Mouse (Mus musculus) embryonic facial prominence, embryonic 12.5 days (tissue): ENCODE data around the gene Med25. TPM values are rescaled to one million over a fixed set of nuclear protein-coding genes. Genes with fewer than 3 reads are reported as not detected.
A peak's percentile ranks its signal among the peaks of the same experiment; 100 is the strongest.
"Not testable (repeated sequence)": the region's sequence is repeated elsewhere in the genome, so short reads cannot be mapped to it uniquely, and the experiment has no call there.

ENCODE experiments used
- ATAC-seq: fragments of 200-750 bp; cut with Nextera tagmentation; 2 replicates; pipeline ENCODE4 v1.8.0; 2017; ENCODE audit not compliant: insufficient number of reproducible peaks, insufficient read depth, low FRiP score, low TSS enrichment
- H3K27ac ChIP-seq: fragments of 300-500 bp; sonication (generic); 2 replicates; pipeline ENCODE4 v1.5.1; 2016; ENCODE audit warnings: mild to moderate bottlenecking
- H3K27me3 ChIP-seq: fragments of 300-500 bp; sonication (generic); 2 replicates; pipeline ENCODE4 v1.6.1; 2016; ENCODE audit warnings: mild to moderate bottlenecking, moderate library complexity
- H3K36me3 ChIP-seq: fragments of 300-500 bp; sonication (generic); 2 replicates; pipeline ENCODE4 v1.6.1; 2016; ENCODE audit warnings: mild to moderate bottlenecking
- H3K4me1 ChIP-seq: fragments of 300-500 bp; sonication (generic); 2 replicates; pipeline ENCODE4 v1.6.1; 2016
- H3K4me2 ChIP-seq: fragments of 300-500 bp; sonication (generic); replicated peaks from 2 replicates; pipeline ENCODE4 v1.6.1; 2016; ENCODE audit warnings: mild to moderate bottlenecking, moderate library complexity
- H3K4me3 ChIP-seq: fragments of 300-500 bp; sonication (generic); 2 replicates; pipeline ENCODE4 v1.5.1; 2016; ENCODE audit warnings: mild to moderate bottlenecking
- H3K9ac ChIP-seq: fragments of 300-500 bp; sonication (generic); 2 replicates; pipeline ENCODE4 v1.6.1; 2016; ENCODE audit warnings: mild to moderate bottlenecking, moderate library complexity
- H3K9me3 ChIP-seq: fragments of 300-500 bp; sonication (generic); 2 replicates; pipeline ENCODE4 v1.6.1; 2016; ENCODE audit warnings: mild to moderate bottlenecking, moderate library complexity
- WGBS: fragments of 180-500 bp; shearing (Covaris S2); methylation state at CpG from one replicate; pipeline ENCODE4 v1.1.7; 2016; 5-methylcytosine and 5-hydroxymethylcytosine counted together
- polyA plus RNA-seq: library from polyadenylated mRNA; unstranded; fragments of >200 nt; fragmentation: Nextera tagmentation; extraction: Ambion mirVana; gene quantifications from 2 replicates; pipeline ENCODE4 v1.2.1, GENCODE M21; 2016

Gene Med25
- polyA plus RNA-seq, 1 experiment from 2014 or later, result 113 TPM

GRCm38 (mm10) chr7:44890737-44891136, 1.8 kb downstream of the Med25 start:
- 89% methylated on average over 4 of the region's 4 CpGs for WGBS
- Histone ChIP-seq H3K27me3 (no peaks in the 10 kb centered on the region), H3K4me2 (peak overlapping the region; percentile 91), H3K9ac (0 out of 2 replicates have a peak overlapping the region, but pooled peaks have one; percentile 80), H3K4me3 (peak overlapping the region; percentile 68), H3K36me3 (peaks cover 45% of the 10 kb centered on the region), H3K4me1 (peaks cover 29% of the 10 kb centered on the region), H3K9me3 (no peaks in the 10 kb centered on the region), H3K27ac (no peak overlapping the region)
- ATAC-seq, result no peak

- Histone ChIP-seq H3K36me3 (peaks cover 50% of the 10 kb centered on the region), H3K4me2 (0 out of 2 replicates have a peak overlapping the region, but pooled peaks have one; percentile 91)
These were observed 2.3 kb downstream of the Med25 start for GRCm38 (mm10) chr7:44890180-44890579.

GRCm38 (mm10) chr7:44888256-44889105, 4.0 kb downstream of the Med25 start:
- no peak for ATAC-seq
- peaks cover 18% of the 10 kb centered on the region for H3K4me1 ChIP-seq
- H3K27ac ChIP-seq, result no peak overlapping the region
- no peak overlapping the region for H3K4me2 ChIP-seq
- H3K9me3 ChIP-seq, result no peaks in the 10 kb centered on the region
- peaks cover 65% of the 10 kb centered on the region for H3K36me3 ChIP-seq
- no peak overlapping the region for H3K9ac ChIP-seq
- 90% methylated on average over 13 of the region's 13 CpGs for WGBS
- no peaks in the 10 kb centered on the region for H3K27me3 ChIP-seq
- no peak overlapping the region for H3K4me3 ChIP-seq

More at GRCm38 (mm10) chr7:44890180-44890579, 2.3 kb downstream of the Med25 start:
- no peaks in the 10 kb centered on the region for H3K27me3 ChIP-seq
- WGBS, result 82% methylated on average over 7 of the region's 7 CpGs
- ATAC-seq, result no peak
- peaks cover 28% of the 10 kb centered on the region for H3K4me1 ChIP-seq
- no peak overlapping the region for H3K4me3 ChIP-seq
- no peak overlapping the region for H3K9ac ChIP-seq
- no peak overlapping the region for H3K27ac ChIP-seq
- H3K9me3 ChIP-seq, result no peaks in the 10 kb centered on the region

GRCm38 (mm10) chr7:44886964-44887363, 5.5 kb downstream of the Med25 start:
- 86% methylated on average over 7 of the region's 7 CpGs for WGBS
- Histone ChIP-seq H3K36me3 (peaks cover 78% of the 10 kb centered on the region), H3K4me1 (peaks cover 13% of the 10 kb centered on the region), H3K4me2 (no peak overlapping the region), H3K9ac (no peak overlapping the region), H3K27me3 (no peaks in the 10 kb centered on the region), H3K9me3 (no peaks in the 10 kb centered on the region), H3K4me3 (no peak overlapping the region), H3K27ac (no peak overlapping the region)
- no peak for ATAC-seq

GRCm38 (mm10) chr7:44884637-44885036, 7.9 kb downstream of the Med25 start:
- Histone ChIP-seq H3K9me3 (no peaks in the 10 kb centered on the region), H3K4me1 (no peaks in the 10 kb centered on the region), H3K36me3 (peaks cover 91% of the 10 kb centered on the region), H3K9ac (no peak overlapping the region), H3K27ac (no peak overlapping the region), H3K4me2 (no peak overlapping the region), H3K4me3 (no peak overlapping the region), H3K27me3 (no peaks in the 10 kb centered on the region)
- no peak for ATAC-seq
- WGBS, result 95% methylated on average over 5 of the region's 5 CpGs

- no peak for ATAC-seq
- Histone ChIP-seq H3K4me2 (no peak overlapping the region), H3K36me3 (peaks cover 91% of the 10 kb centered on the region), H3K27ac (no peak overlapping the region), H3K9me3 (no peaks in the 10 kb centered on the region), H3K4me3 (no peak overlapping the region), H3K9ac (no peak overlapping the region), H3K4me1 (no peaks in the 10 kb centered on the region), H3K27me3 (no peaks in the 10 kb centered on the region)
- WGBS, result 89% methylated on average over 3 of the region's 3 CpGs
These were observed 9.5 kb downstream of the Med25 start for GRCm38 (mm10) chr7:44883036-44883435.

GRCm38 (mm10) chr7:44877833-44878232, 14.7 kb downstream of the Med25 start:
- Histone ChIP-seq H3K27me3 (no peaks in the 10 kb centered on the region), H3K9ac (no peak overlapping the region), H3K36me3 (peaks cover 68% of the 10 kb centered on the region), H3K4me1 (no peaks in the 10 kb centered on the region), H3K4me3 (no peak overlapping the region), H3K4me2 (no peak overlapping the region), H3K27ac (no peak overlapping the region), H3K9me3 (no peaks in the 10 kb centered on the region)
- ATAC-seq, result no peak
- WGBS, result 90% methylated on average over 14 of the region's 14 CpGs

- H3K27ac ChIP-seq, result 0 out of 2 replicates have a peak overlapping the region, but pooled peaks have one; percentile 11
- peaks cover 23% of the 10 kb centered on the region for H3K4me1 ChIP-seq
- peaks cover 13% of the 10 kb centered on the region for H3K36me3 ChIP-seq
- not testable (repeated sequence) for H3K27me3 ChIP-seq, H3K4me2 ChIP-seq, ATAC-seq, H3K9me3 ChIP-seq, H3K9ac ChIP-seq, H3K4me3 ChIP-seq
- 86% methylated on average over 2 of the region's 2 CpGs for WGBS
These were observed 20.7 kb downstream of the Med25 start for GRCm38 (mm10) chr7:44871774-44872173.

- Histone ChIP-seq H3K36me3 (peaks cover 14% of the 10 kb centered on the region), H3K9ac (no peak overlapping the region), H3K27ac (no peak overlapping the region), H3K4me1 (peaks cover 29% of the 10 kb centered on the region), H3K4me2 (no peak overlapping the region), H3K9me3 (no peaks in the 10 kb centered on the region), H3K4me3 (no peak overlapping the region), H3K27me3 (no peaks in the 10 kb centered on the region)
- no peak for ATAC-seq
- WGBS, result 80% methylated on average over 1 of the region's 1 CpGs
These were observed 21.3 kb downstream of the Med25 start for GRCm38 (mm10) chr7:44871181-44871580.

- WGBS, result 82% methylated on average over 6 of the region's 6 CpGs
- H3K27me3 ChIP-seq, result no peaks in the 10 kb centered on the region
- H3K4me3 ChIP-seq, result peak overlapping the region; percentile 86
- H3K9me3 ChIP-seq, result no peaks in the 10 kb centered on the region
- peak overlapping the region; percentile 52 for H3K9ac ChIP-seq
- H3K27ac ChIP-seq, result peak overlapping the region; percentile 100; the same call in 1 of the 2 replicates
- H3K4me1 ChIP-seq, result peaks cover 34% of the 10 kb centered on the region
- no peak for ATAC-seq
- peak overlapping the region; percentile 95 for H3K4me2 ChIP-seq
- peaks cover 17% of the 10 kb centered on the region for H3K36me3 ChIP-seq
These were observed 21.9 kb downstream of the Med25 start for GRCm38 (mm10) chr7:44870614-44871013.

- 11% methylated on average over 29 of the region's 29 CpGs for WGBS
- peaks cover 24% of the 10 kb centered on the region for H3K36me3 ChIP-seq
- ATAC-seq, result peak; percentile 92
- peak within 1 kb of the TSS; percentile 95 for H3K4me2 ChIP-seq
- H3K4me3 ChIP-seq, result peak within 1 kb of the TSS; percentile 86
- H3K4me1 ChIP-seq, result peaks cover 41% of the 10 kb centered on the region
- H3K27ac ChIP-seq, result peak within 1 kb of the TSS; percentile 100
- H3K27me3 ChIP-seq, result no peaks in the 10 kb centered on the region
- peak within 1 kb of the TSS; percentile 99 for H3K9ac ChIP-seq
- H3K9me3 ChIP-seq, result no peaks in the 10 kb centered on the region
These were observed 22.6 kb downstream of the Med25 start, which contains the start of gene Ptov1 for GRCm38 (mm10) chr7:44869697-44870528. TSS of gene Ptov1 (minus strand) at chr7:44869788.
